Mouse (Mus musculus) cerebellum, adult 2 months (tissue): Measurements from ENCODE around the gene Vmn2r82. TPM values are rescaled to one million over a fixed set of nuclear protein-coding genes. Genes with fewer than 3 reads are reported as not detected.
A peak's percentile ranks its signal among the peaks of the same experiment; 100 is the strongest.
"Not testable (repeated sequence)": the region's sequence is repeated elsewhere in the genome, so short reads cannot be mapped to it uniquely, and the experiment has no call there.

ENCODE experiments used
- DNase-seq, 2 experiments: peaks; one replicate each; pipeline ENCODE4 v3.0.0; 2021
- H3K27ac ChIP-seq: fragments of 200-500 bp; 2 replicates; pipeline ENCODE4 v1.5.1; 2012; ENCODE audit warnings: low read length, control low read depth, inconsistent platforms; ENCODE audit not compliant: insufficient read depth
- H3K27me3 ChIP-seq: fragments of 200-500 bp; 2 replicates; pipeline ENCODE4 v1.6.1; 2012; ENCODE audit warnings: inconsistent platforms, mild to moderate bottlenecking, low read length, moderate library complexity; ENCODE audit not compliant: control insufficient read depth, insufficient read depth
- H3K4me1 ChIP-seq: fragments of 200-500 bp; 2 replicates; pipeline ENCODE4 v1.6.1; 2011; ENCODE audit warnings: low read length; ENCODE audit not compliant: control insufficient read depth, insufficient read depth
- H3K4me3 ChIP-seq: fragments of 200-500 bp; replicated peaks from 2 replicates; pipeline ENCODE3; 2011; ENCODE audit warnings: mild to moderate bottlenecking, low read depth, low read length, control low read depth; ENCODE audit not compliant: insufficient read depth
- CTCF ChIP-seq: fragments of 200-500 bp; IDR thresholded peaks from 2 replicates; pipeline ENCODE4 v1.5.1; 2011; ENCODE audit warnings: low read depth, mild to moderate bottlenecking, control low read depth, low read length, moderate library complexity, borderline replicate concordance; ENCODE audit not compliant: insufficient read depth
- POLR2A ChIP-seq: fragments of 200-500 bp; IDR thresholded peaks from 2 replicates; pipeline ENCODE4 v1.6.1; 2011; ENCODE audit warnings: low read length, control low read depth, borderline replicate concordance; ENCODE audit not compliant: insufficient read depth
- WGBS: fragments of 180-500 bp; shearing (Covaris S2); methylation state at CpG from one replicate; pipeline ENCODE4 v1.1.7; 2018; 5-methylcytosine and 5-hydroxymethylcytosine counted together
- polyA plus RNA-seq: library from polyadenylated mRNA; depleted of rRNA; stranded (reverse); fragments of >200 nt; gene quantifications from 2 replicates; pipeline ENCODE4 v1.2.3, GENCODE M21; 2012; rRNA removed

Gene Vmn2r82
- not detected in 2 replicates for polyA plus RNA-seq

- WGBS = 66% methylated on average over 4 of the region's 4 CpGs
- not testable (repeated sequence) for DNase-seq, H3K27ac ChIP-seq, H3K27me3 ChIP-seq, H3K4me1 ChIP-seq, H3K4me3 ChIP-seq
Observed at GRCm38 (mm10) chr10:79356220-79356619, at the start of gene Vmn2r82. Gene Vmn2r82, plus strand, starts transcription at chr10:79356520.

- WGBS = 5% methylated on average over 16 of the region's 16 CpGs
- H3K27ac ChIP-seq, DNase-seq, H3K27me3 ChIP-seq, H3K4me1 ChIP-seq: not testable (repeated sequence)
- peak overlapping the region; percentile 42 for H3K4me3 ChIP-seq
Observed at GRCm38 (mm10) chr10:79322033-79322736, 34.1 kb upstream of the Vmn2r82 start.

GRCm38 (mm10) chr10:79322737-79323086 lies 33.6 kb upstream of the Vmn2r82 start:
- Histone ChIP-seq H3K27me3 (no peaks in the 10 kb centered on the region), H3K27ac (no peak overlapping the region), H3K4me3 (no peak overlapping the region), H3K4me1 (no peaks in the 10 kb centered on the region)
- no peak for DNase-seq
- TF ChIP-seq POLR2A = no peak
- no peak for TF ChIP-seq CTCF

- WGBS = 83% methylated on average over 8 of the region's 8 CpGs
- not testable (repeated sequence) for H3K4me1 ChIP-seq, H3K27me3 ChIP-seq, H3K27ac ChIP-seq, H3K4me3 ChIP-seq, DNase-seq
Observed at GRCm38 (mm10) chr10:79399946-79400700, 43.8 kb downstream of the Vmn2r82 start.

- no peaks in the 10 kb centered on the region for H3K4me1 ChIP-seq
- 93% methylated on average over 24 of the region's 24 CpGs for WGBS
- TF ChIP-seq CTCF (no peak), POLR2A (no peak)
- no peak overlapping the region for H3K27ac ChIP-seq
- no peak overlapping the region for H3K4me3 ChIP-seq
- DNase-seq = no peak
- H3K27me3 ChIP-seq = no peaks in the 10 kb centered on the region
Observed at GRCm38 (mm10) chr10:79417142-79417771, 60.9 kb downstream of the Vmn2r82 start.

- not testable (repeated sequence) for H3K27me3 ChIP-seq, H3K4me1 ChIP-seq, H3K4me3 ChIP-seq, H3K27ac ChIP-seq, DNase-seq
- WGBS = 89% methylated on average over 6 of the region's 6 CpGs
Observed at GRCm38 (mm10) chr10:79417772-79418170, 61.5 kb downstream of the Vmn2r82 start.

GRCm38 (mm10) chr10:79435141-79435820 lies 79.0 kb downstream of the Vmn2r82 start:
- not testable (repeated sequence) for H3K27me3 ChIP-seq, H3K27ac ChIP-seq, DNase-seq, H3K4me3 ChIP-seq, H3K4me1 ChIP-seq
- 89% methylated on average over 23 of the region's 23 CpGs for WGBS

Other genes with a start within 250 kb of the Vmn2r82 start
- gene Vmn2r80, start 207.8 kb upstream of the Vmn2r82 start, polyA plus RNA-seq = not detected in 2 replicates
- not detected in 2 replicates for gene Vmn2r81, start 108.8 kb upstream of the Vmn2r82 start, polyA plus RNA-seq
- gene Vmn2r83, start 112.2 kb downstream of the Vmn2r82 start, polyA plus RNA-seq = not detected in 2 replicates
- gene Plpp2, start 177.3 kb downstream of the Vmn2r82 start, polyA plus RNA-seq = 9.2 and 10.4 TPM in 2 replicates
- 70.3 and 71.8 TPM in 2 replicates for gene Mier2, start 198.7 kb downstream of the Vmn2r82 start, polyA plus RNA-seq
- not detected in 2 replicates for gene Theg, start 230.8 kb downstream of the Vmn2r82 start, polyA plus RNA-seq